Mouse (Mus musculus): Measurements from ENCODE around the gene Serping1. TPM values are rescaled to one million over a fixed set of nuclear protein-coding genes. Genes with fewer than 3 reads are reported as not detected.

Serping1 gene
- polyA plus RNA-seq, 1 experiment from 2014 or later, result 65.4 TPM

DNA sequence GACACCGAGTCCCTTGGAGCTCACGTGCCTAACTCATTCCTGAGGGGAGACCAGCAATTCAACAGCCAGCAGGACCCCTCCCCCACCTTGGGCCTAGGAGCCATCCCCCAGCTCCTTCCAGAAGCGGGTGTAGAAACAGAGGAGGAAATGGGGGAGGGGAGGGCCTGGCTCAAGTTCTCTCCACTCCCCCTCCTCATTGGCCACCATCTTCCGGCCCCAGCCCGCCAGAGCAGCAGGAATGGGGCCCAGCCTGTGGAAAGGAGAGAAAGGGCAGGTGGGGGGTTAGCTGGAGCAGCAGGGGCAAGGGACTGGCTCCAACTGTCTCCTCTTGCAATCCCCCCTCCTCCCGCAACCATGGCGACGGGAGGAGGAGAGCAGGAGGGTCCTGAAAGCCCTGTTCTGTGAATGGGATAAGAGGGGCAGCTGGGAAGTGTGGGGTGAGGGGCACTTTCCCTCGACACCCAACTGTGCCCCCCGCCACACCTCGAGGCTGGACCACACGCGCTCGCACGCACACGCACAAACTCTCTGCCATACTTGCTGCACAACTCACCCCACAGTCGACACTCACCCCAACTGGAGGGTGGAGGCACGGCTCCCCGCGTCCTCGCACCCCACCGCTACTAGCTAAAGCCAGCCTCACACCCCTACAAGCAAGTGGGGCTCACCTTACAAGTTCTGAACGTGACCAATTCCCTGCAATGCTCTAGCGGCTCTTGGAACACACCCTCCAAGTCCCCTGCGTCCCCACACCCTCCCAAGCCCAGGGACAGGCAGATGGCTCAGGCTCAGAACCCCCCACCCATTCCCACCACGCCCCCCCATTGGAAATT is 32.6 kb downstream of the Serping1 start:
- peak; percentile 59 for ATAC-seq (ENCODE audit: insufficient read depth)
- no peak for TF ChIP-seq CTCF (IDR thresholded peaks at IDR 0.05; ENCODE audit: low read depth)
- H3K9ac ChIP-seq, result peak overlapping the region; percentile 100
- no peaks in the 10 kb centered on the region for H3K27me3 ChIP-seq (ENCODE audit: insufficient read depth, low read length)
- no peaks in the 10 kb centered on the region for H3K9me3 ChIP-seq (ENCODE audit: low read depth, low read length)
- peak; percentile 91 for DNase-seq
- WGBS, result 1% methylated on average over 25 of the region's 26 CpGs
- peaks cover 21% of the 10 kb centered on the region for H3K36me3 ChIP-seq (ENCODE audit: insufficient read depth)
- H3K4me1 ChIP-seq (ENCODE audit: insufficient read depth), result peaks cover 20% of the 10 kb centered on the region
- H3K4me3 ChIP-seq (ENCODE audit: low read depth, low read length), result peak overlapping the region; percentile 94
- H3K4me2 ChIP-seq, result peak overlapping the region; percentile 94
- H3K27ac ChIP-seq (ENCODE audit: low read depth), result peak overlapping the region; percentile 100

DNA sequence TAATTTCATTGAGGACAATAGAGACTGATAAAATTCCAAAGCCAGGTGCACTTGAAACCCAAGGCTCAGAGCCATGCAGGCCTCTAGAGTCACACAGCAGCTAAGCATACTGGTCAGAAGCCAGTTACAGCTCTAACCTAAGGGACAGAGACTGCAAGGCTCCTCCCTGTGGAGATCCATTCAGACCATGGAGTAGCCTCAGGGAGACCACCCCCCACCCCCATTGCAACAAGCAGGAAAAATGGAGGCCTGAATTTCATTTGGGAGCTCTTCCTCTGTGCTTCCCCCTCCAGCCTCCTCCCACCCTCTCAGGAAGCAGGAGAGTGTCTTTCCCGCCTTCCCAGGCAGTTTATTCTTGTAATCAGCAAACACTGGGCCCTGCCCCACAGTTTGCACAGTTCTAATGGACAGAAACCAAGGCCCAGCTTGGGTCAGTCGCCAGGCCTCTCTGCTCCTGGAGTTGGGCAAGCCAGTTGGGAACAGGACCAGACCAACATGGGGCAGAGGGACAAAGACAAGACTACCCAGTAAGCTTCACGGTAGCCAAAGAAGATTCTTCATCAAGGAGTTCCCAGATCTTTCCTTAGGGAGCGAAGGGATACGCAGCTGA is 33.3 kb downstream of the Serping1 start:
- Histone ChIP-seq H3K9ac (peak overlapping the region; percentile 100), H3K4me2 (peak overlapping the region; percentile 94), H3K4me1 (ENCODE audit: insufficient read depth) (peaks cover 20% of the 10 kb centered on the region), H3K4me3 (ENCODE audit: low read depth, low read length) (peak overlapping the region; percentile 94), H3K36me3 (ENCODE audit: insufficient read depth) (peaks cover 21% of the 10 kb centered on the region), H3K27me3 (ENCODE audit: insufficient read depth, low read length) (no peaks in the 10 kb centered on the region), H3K9me3 (ENCODE audit: low read depth, low read length) (no peaks in the 10 kb centered on the region), H3K27ac (ENCODE audit: low read depth) (peak overlapping the region; percentile 100)
- WGBS, result 1% methylated on average over 5 of the region's 5 CpGs
- DNase-seq (no peak), ATAC-seq (ENCODE audit: insufficient read depth) (peak; percentile 0; the same call in 1 of the 2 replicates)
- TF ChIP-seq CTCF (IDR thresholded peaks at IDR 0.05; ENCODE audit: low read depth), result no peak

DNA sequence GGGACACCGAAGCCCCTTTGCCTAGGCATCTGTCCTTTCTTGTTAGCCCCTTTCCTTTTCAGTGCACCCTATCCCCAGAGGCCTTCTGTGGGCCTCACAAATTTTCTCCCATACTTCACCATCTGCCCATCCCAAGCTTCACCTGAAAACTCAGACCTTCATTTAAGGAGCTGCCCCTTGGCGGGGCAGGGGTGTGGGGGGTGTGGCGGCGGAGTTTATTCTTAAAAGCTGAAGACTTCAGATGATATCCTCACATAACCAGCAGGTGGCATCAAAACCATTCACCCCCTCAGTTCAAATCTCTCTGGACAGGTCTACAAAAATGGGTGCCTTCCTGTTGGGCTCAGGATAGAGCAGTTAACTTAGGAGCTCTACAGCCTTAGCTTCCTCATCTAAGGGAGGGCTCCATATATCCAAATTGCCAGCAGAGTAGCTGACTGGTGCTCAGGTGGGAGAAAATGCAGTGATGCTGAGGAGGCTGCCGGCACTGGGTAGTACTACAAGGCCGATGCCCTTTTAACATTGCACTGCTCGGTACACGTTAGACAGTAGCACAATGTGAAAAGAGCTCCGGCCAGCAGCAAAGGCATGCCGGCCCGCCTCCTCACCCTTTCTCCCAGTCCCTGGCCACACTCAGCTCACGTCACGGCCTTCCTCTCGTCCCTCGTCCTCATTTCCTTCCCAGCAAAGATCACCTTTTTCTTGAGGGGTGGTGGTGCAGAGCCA is 34.5 kb downstream of the Serping1 start:
- Histone ChIP-seq H3K4me2 (peak overlapping the region; percentile 94), H3K36me3 (ENCODE audit: insufficient read depth) (peaks cover 21% of the 10 kb centered on the region), H3K4me3 (ENCODE audit: low read depth, low read length) (peak overlapping the region; percentile 94; the same call in 1 of the 2 replicates), H3K9ac (0 out of 2 replicates have a peak overlapping the region, but pooled peaks have one; percentile 3), H3K4me1 (ENCODE audit: insufficient read depth) (peaks cover 23% of the 10 kb centered on the region), H3K27ac (ENCODE audit: low read depth) (peak overlapping the region; percentile 37; the same call in 1 of the 2 replicates), H3K27me3 (ENCODE audit: insufficient read depth, low read length) (peaks cover 3% of the 10 kb centered on the region; the same call in 1 of the 2 replicates), H3K9me3 (ENCODE audit: low read depth, low read length) (no peaks in the 10 kb centered on the region)
- peak; percentile 44 for TF ChIP-seq CTCF (IDR thresholded peaks at IDR 0.05; ENCODE audit: low read depth)
- ATAC-seq (ENCODE audit: insufficient read depth), result no peak
- peak; percentile 65 for DNase-seq
- 55% methylated on average over 15 of the region's 15 CpGs for WGBS

DNA sequence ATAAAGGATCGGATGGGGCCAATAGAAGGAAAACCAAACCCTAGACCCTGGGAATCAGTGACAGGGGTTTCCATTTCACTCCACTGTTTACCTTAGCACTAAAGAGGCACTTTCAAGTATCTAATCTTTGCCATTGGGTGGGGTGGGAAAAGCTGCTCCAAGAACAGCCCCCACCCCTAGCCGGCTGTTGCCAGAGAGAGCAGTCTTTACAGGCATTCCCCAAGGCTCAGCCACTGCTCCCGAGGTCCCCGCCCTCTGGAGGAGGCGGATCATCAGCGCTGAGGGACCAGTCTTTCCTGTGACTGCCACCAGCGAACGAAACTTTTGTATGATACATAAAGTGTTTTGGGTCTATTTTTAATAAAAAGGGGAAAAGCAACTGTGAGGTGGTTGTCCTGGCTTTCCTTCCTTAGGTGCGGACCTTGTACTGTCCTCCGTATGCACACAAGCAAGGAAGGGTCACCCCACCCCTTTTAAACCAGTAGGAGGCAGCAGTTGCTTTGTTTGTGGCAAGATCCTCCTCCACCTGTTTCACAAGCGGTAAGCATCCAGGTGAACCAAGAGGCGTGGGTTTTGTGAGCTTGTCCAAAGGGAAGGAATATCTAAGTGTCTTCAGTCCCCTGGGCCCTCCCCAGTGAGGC is 36.9 kb downstream of the Serping1 start:
- Histone ChIP-seq H3K36me3 (ENCODE audit: insufficient read depth) (peaks cover 21% of the 10 kb centered on the region), H3K9me3 (ENCODE audit: low read depth, low read length) (no peaks in the 10 kb centered on the region), H3K27ac (ENCODE audit: low read depth) (peak overlapping the region; percentile 40; the same call in 1 of the 2 replicates), H3K9ac (no peak overlapping the region), H3K4me1 (ENCODE audit: insufficient read depth) (peaks cover 18% of the 10 kb centered on the region), H3K4me2 (peak overlapping the region; percentile 47), H3K27me3 (ENCODE audit: insufficient read depth, low read length) (peaks cover 3% of the 10 kb centered on the region; the same call in 1 of the 2 replicates), H3K4me3 (ENCODE audit: low read depth, low read length) (peak overlapping the region; percentile 10; the same call in 1 of the 2 replicates)
- ATAC-seq (ENCODE audit: insufficient read depth) (peak; percentile 29), DNase-seq (peak; percentile 76)
- peak; percentile 71 for TF ChIP-seq CTCF (IDR thresholded peaks at IDR 0.05; ENCODE audit: low read depth)
- WGBS, result under 1% methylated on average over 12 of the region's 12 CpGs

DNA sequence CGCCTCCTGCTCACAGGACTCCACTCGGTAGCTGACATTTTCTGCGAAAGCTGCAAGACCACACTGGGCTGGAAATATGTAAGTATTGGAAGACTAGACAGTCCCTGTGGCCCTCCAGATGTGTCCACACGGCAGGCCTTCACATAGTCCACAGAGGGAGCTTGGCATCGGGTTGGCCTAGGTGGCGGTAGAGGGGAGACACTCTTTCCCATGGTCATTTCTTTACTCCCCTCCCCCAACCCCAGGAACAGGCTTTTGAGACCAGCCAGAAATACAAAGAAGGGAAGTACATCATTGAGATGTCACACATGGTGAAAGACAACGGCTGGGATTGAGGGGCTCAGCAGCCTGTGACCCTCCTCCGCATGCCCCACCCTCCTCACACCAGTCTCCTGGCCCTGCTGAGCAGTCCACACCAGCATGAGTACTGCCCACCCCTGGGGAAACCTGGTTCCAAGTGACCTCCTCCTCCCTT is 37.8 kb downstream of the Serping1 start:
- TF ChIP-seq CTCF (IDR thresholded peaks at IDR 0.05; ENCODE audit: low read depth), result peak; percentile 50
- H3K4me3 ChIP-seq (ENCODE audit: low read depth, low read length), result 0 out of 2 replicates have a peak overlapping the region, but pooled peaks have one; percentile 3
- peaks cover 21% of the 10 kb centered on the region for H3K36me3 ChIP-seq (ENCODE audit: insufficient read depth)
- ATAC-seq (ENCODE audit: insufficient read depth), result peak; percentile 39
- WGBS, result 4% methylated on average over 8 of the region's 8 CpGs
- peak; percentile 74 for DNase-seq
- peak overlapping the region; percentile 40 for H3K27ac ChIP-seq (ENCODE audit: low read depth)
- peak overlapping the region; percentile 47 for H3K4me2 ChIP-seq
- no peaks in the 10 kb centered on the region for H3K9me3 ChIP-seq (ENCODE audit: low read depth, low read length)
- H3K9ac ChIP-seq, result peak overlapping the region; percentile 4; the same call in 1 of the 2 replicates
- peaks cover 3% of the 10 kb centered on the region; the same call in 1 of the 2 replicates for H3K27me3 ChIP-seq (ENCODE audit: insufficient read depth, low read length)
- H3K4me1 ChIP-seq (ENCODE audit: insufficient read depth), result peaks cover 18% of the 10 kb centered on the region

Data from lung, embryonic 14.5 days (tissue).